Mouse (Mus musculus) c-Kit-positive CD71-positive TER-119-negative erythroid progenitor cells, embryonic 14.5 days (primary cell): Measurements from ENCODE around the gene Zic2.
"Not testable (repeated sequence)": the region's sequence is repeated elsewhere in the genome, so short reads cannot be mapped to it uniquely, and the experiment has no call there.

ENCODE experiments used
- DNase-seq: peaks from one replicate; pipeline ENCODE4 v3.0.0-alpha.2; 2013; ENCODE audit warnings: low read depth

The Zic2 gene

DNA sequence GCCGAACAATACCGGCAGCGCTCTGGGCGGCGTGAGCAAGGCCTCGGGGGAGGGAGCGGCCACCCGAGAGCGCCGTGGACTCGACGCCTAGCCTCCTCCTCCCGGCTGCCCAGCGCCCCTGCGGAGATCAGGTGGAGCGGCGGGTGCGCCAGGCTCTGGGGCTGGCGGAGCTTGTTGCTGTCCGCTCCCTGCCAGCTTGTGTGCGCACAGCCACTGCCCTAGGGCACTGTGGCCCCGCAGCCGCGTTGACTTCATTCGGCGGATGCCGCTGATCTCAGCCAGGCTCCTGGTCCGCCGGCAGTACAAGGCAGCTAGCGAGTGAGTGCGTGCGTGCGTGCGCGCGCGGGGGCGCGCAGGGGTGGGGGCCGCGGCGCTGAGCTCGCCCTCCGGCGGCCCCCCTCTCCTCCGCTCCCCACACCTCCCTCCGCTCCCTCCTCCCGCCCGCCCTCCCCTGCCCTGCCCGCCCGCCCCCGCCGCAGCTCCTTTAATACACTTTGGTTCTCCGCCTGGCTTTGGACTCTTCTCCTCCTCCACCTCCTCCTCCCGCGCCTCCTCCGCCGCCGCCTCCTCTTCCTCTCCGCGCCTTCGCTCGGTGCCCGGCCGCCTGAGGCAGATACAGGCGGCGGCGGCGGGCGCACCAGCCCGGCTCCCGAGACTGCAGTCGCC is at the start of gene Zic2:
Gene Zic2 (plus strand): TSS at position 545 of the 666 bp plus-strand sequence.
- no peak for DNase-seq

- DNase-seq: no peak
Observed at GRCm38 (mm10) chr14:122426529-122427203, 48.6 kb upstream of the Zic2 start.

DNA sequence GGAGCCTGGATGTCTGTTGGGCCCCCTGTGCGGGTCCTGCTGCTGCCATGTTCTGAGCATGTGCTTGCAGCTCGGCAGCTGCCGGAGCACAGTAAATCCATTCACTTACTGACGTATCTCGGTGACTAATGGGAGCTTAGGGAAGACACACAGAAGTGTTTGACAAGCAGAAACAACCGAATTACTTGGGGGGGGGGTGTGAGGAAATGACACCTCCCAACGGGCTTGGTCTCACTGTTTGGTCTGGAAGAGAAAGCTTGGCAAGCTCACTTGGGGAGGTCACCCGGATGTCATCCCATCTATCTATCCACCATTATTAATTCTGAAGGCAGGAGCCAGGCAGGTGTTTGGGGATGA is 48.1 kb upstream of the Zic2 start:
- no peak for DNase-seq

DNA sequence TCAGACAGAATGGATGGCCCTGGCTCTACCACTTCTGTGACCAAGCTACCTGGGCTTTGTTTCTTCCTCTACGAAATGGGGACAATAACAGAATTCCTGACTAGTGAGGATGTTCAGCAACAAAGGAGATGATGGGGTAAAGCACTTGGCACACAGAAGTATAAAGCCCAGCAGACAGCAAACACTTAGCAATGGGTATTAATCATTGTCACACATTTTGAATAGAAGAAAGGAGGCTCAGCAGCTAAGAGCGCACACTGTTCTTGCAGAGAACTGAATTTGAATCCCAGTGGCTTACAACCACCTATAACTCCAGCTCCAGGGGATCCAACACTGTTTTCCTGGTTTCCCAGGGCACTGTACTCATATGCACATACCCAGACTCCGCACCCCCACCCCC is 47.6 kb upstream of the Zic2 start:
- no peak for DNase-seq

GRCm38 (mm10) chr14:122432558-122432957 is 42.7 kb upstream of the Zic2 start:
- DNase-seq: no peak

DNA sequence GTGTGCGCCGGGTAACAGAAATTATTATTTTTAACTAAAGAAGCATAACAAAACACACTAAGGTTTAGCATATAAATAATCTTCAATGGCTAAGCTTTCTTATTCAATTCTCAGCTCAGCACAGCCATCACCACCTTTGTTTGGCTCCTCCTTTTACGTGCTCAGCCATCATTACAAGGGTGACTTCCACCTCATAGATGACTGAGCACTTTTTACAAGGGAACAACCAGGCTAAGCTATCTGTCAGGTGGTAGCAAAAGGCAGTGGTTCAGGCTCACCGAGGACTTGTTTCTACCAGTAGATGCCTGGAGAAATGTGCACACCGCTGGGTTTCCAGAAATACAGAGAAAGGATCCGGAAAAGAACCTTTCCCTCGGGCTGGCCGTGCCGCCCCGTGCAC is 41.2 kb upstream of the Zic2 start:
- no peak for DNase-seq

DNA sequence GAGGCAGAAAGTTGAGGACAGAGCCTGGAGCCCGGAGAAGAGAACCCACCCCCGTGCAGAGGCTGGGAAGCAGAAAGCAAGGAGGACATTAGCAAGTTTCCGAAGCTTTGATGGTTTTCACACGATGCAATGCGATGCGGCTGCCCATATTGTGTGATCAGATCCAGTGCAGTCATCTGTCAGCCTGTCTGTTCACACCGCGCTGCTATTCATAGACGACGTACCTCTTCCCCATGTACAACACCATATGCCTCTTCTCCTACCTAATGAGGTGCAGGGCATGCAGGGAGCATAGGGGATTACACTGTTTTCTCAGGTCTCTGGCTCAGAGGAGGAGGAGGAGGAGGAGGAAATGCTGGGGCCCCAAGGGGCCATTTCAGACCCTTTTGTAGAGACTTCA is 38.4 kb upstream of the Zic2 start:
- DNase-seq: no peak

GRCm38 (mm10) chr14:122449601-122450495 is 25.4 kb upstream of the Zic2 start:
- DNase-seq: no peak

GRCm38 (mm10) chr14:122450496-122451382 is 24.5 kb upstream of the Zic2 start, which contains the start of gene Gm5089:
Gene Gm5089 (minus strand): TSS chr14:122451115.
- DNase-seq: no peak

GRCm38 (mm10) chr14:122451551-122452145 is 23.6 kb upstream of the Zic2 start:
- no peak for DNase-seq

- DNase-seq: no peak
Observed at GRCm38 (mm10) chr14:122452701-122453387, 22.4 kb upstream of the Zic2 start.

DNA sequence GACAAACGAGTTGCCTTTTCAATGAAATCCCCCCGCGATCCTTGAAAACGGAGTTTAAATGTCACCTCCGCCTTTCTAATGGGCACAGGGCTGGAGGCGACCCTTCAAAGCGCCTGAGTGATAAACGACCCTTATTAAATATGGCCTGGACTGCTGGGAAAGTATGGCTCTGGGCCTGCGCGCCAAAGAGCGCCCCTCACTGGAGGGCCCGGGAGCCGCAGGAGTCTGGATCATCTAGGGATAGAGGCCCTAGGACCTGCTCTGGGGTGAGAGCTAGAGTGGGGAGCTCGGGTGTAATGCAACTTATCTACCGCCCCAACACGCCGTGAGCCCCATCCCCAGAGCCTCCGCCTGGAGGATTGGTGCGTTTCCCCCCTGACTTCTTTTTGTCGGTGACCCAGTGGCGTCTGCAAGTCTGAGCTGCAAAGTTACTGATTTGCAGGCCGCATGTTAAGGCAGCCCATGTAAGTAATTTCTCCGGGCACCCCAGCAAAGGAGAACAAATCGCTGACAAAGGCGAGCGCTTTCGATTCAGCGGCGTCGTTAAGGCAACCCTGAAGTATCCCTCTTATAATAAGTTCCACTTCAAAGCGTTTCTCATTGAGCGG is 21.7 kb upstream of the Zic2 start:
- no peak for DNase-seq

- no peak for DNase-seq
Observed at GRCm38 (mm10) chr14:122453996-122454738, 21.1 kb upstream of the Zic2 start.

DNA sequence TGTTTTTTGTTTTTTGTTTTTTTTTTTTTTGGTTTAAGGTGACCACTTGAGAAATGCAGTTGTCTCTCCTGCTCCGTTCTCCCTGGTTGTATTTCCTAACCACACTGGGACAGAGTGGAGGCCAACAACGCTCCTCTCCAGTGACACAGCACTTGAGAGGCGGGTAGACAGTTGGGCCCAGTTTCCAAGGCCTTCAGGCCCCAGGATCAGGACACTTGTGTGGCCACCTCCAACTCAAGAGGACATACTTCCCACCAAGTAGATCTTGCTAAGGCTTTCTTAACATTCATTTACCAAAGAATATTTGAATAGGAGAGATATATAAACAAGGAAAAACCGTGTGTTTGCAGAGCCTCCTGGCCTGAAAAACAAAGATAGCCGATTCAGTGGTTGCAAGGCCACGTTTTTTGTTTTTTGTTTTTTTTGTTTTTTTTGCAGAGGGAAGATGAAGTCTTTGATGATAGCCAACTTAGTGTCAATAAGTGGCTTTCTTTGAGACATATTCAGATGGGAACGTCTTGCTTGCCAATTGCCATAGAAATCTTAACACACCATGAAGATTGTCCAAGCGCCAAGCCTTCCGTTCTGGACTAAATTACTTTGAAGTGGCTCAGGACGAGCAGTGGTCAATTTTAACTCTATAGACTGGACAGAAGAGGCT is 20.2 kb upstream of the Zic2 start:
- no peak for DNase-seq

DNA sequence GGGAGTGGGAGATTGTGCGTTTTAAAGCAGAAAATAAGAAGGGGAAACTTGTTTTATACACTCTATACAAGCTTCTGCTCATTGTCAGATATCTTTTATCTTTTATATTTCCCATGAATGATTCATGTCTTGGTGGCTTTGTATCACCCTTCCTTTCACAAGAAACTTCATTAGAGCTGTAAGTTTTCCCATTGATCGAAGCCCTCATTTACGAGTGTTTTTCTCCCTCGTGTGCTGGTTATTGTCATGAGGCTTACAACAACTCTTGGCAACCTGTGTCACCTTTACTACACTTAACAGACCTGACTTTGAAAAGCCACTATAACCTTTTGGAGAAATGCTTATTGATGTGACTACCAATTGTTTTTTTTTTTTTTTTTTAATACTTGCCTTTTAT is 19.7 kb upstream of the Zic2 start:
- DNase-seq: no peak

DNA sequence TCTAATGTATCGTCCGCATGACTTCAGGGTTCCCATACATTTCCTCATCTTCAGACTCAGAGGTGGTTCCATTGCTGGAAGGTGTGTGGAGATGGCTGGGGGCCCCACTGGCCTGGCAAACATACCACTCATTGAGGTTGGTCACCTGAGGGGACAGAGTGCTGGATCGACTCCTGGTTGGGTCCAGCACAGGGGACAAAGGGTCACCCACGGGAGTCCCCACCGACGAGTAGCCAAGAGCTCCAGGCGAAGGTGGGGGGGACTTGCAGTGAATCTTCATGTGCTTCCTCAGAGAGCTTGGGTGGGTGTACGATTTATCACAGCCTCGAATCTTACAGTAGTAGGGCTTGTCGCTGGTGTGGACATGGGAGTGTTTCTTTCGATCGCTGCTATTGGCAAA is 15.9 kb upstream of the Zic2 start:
- DNase-seq: not testable (repeated sequence)

DNA sequence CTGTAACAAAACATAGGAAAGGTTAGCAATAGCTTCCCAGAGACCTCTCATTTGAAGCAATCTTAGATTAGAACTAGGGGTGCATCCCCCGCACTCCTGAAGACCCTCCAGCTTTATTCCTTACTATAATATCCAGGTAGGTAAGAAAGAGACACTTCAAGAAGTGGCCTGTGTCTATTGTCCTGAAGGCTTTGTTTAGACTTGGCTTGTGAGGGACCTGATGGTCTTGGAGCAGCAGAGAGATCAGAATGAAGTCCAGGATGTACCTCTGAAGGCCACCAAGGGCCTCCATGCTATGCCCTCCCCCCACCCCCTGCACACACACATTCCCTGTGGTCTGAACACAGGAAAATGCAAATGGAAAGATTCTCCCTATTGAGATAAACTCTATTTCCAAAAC is 15.5 kb upstream of the Zic2 start:
- no peak for DNase-seq

GRCm38 (mm10) chr14:122460226-122460625 is 15.0 kb upstream of the Zic2 start:
- no peak for DNase-seq

DNA sequence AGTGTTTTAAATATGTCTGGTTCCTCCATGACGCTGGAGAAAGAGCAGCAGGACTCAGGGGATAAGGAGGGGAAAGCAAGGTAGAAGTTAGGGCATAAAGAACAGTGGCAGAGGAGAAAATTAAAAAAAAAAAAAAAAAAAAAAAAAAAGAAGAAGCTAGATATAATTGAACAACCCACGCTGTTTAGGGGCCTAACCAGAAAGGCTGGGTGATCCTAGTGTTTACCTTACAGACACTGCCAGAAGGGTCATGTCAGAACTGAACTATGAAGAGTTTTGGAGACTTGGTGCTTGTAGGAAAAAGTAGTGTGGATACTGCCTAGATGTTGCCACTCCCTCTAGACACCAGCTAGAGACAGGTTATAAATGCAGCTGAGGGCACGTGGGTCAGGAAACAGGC is 13.7 kb upstream of the Zic2 start:
- DNase-seq: no peak
